Mouse (Mus musculus) neural tube, embryonic 15.5 days (tissue): ENCODE measurements around the gene Hsd3b2. TPM values are rescaled to one million over a fixed set of nuclear protein-coding genes. Genes with fewer than 3 reads are reported as not detected.
"Not testable (repeated sequence)": the region's sequence is repeated elsewhere in the genome, so short reads cannot be mapped to it uniquely, and the experiment has no call there.

ENCODE experiments used
- ATAC-seq: fragments of 200-750 bp; cut with Nextera tagmentation; 2 replicates; pipeline ENCODE4 v1.8.0; 2017; ENCODE audit warnings: mild to moderate bottlenecking, moderate TSS enrichment, moderate library complexity; ENCODE audit not compliant: low FRiP score
- H3K27ac ChIP-seq: fragments of 300-500 bp; sonication (generic); replicated peaks from 2 replicates; pipeline ENCODE4 v1.5.1; 2015; ENCODE audit warnings: mild to moderate bottlenecking, inconsistent platforms
- H3K27me3 ChIP-seq: fragments of 300-500 bp; sonication (generic); replicated peaks from 2 replicates; pipeline ENCODE4 v1.6.1; 2015; ENCODE audit warnings: inconsistent platforms
- H3K36me3 ChIP-seq: fragments of 300-500 bp; sonication (generic); 2 replicates; pipeline ENCODE4 v1.6.1; 2015; ENCODE audit warnings: inconsistent platforms
- H3K4me1 ChIP-seq: fragments of 300-500 bp; sonication (generic); 2 replicates; pipeline ENCODE4 v1.6.1; 2015; ENCODE audit warnings: inconsistent platforms
- H3K4me2 ChIP-seq: fragments of 300-500 bp; sonication (generic); 2 replicates; pipeline ENCODE4 v1.6.1; 2015; ENCODE audit warnings: inconsistent platforms, mild to moderate bottlenecking, moderate library complexity
- H3K4me3 ChIP-seq: fragments of 300-500 bp; sonication (generic); replicated peaks from 2 replicates; pipeline ENCODE4 v1.5.1; 2015; ENCODE audit warnings: mild to moderate bottlenecking, inconsistent platforms
- H3K9ac ChIP-seq: fragments of 300-500 bp; sonication (generic); replicated peaks from 2 replicates; pipeline ENCODE4 v1.6.1; 2015; ENCODE audit warnings: mild to moderate bottlenecking, inconsistent platforms
- H3K9me3 ChIP-seq: fragments of 300-500 bp; sonication (generic); replicated peaks from 2 replicates; pipeline ENCODE4 v1.6.1; 2016; ENCODE audit warnings: inconsistent platforms
- WGBS: fragments of 180-500 bp; shearing (Covaris S2); methylation state at CpG from one replicate; pipeline ENCODE4 v1.1.7; 2015; ENCODE audit warnings: mixed read lengths; 5-methylcytosine and 5-hydroxymethylcytosine counted together
- polyA plus RNA-seq: library from polyadenylated mRNA; unstranded; fragments of >200 nt; fragmentation: Nextera tagmentation; extraction: Ambion mirVana; gene quantifications from 2 replicates; pipeline ENCODE4 v1.2.1, GENCODE M21; 2015

Gene Hsd3b2
- 0.10 TPM in 1 of 2 replicates, not detected in the other for polyA plus RNA-seq

GRCm38 (mm10) chr3:98724376-98724775 lies at the start of gene Hsd3b2:
TSS of gene Hsd3b2 (minus strand) at chr3:98724543.
- 79% methylated on average over 1 of the region's 1 CpGs for WGBS
- no peaks in the 10 kb centered on the region for H3K36me3 ChIP-seq
- ATAC-seq, result no peak
- H3K4me1 ChIP-seq, result no peaks in the 10 kb centered on the region
- no peaks in the 10 kb centered on the region for H3K27me3 ChIP-seq
- no peak within 1 kb of the TSS for H3K9ac ChIP-seq
- no peaks in the 10 kb centered on the region for H3K9me3 ChIP-seq
- no peak within 1 kb of the TSS for H3K4me3 ChIP-seq
- no peak within 1 kb of the TSS for H3K4me2 ChIP-seq
- no peak within 1 kb of the TSS for H3K27ac ChIP-seq

DNA sequence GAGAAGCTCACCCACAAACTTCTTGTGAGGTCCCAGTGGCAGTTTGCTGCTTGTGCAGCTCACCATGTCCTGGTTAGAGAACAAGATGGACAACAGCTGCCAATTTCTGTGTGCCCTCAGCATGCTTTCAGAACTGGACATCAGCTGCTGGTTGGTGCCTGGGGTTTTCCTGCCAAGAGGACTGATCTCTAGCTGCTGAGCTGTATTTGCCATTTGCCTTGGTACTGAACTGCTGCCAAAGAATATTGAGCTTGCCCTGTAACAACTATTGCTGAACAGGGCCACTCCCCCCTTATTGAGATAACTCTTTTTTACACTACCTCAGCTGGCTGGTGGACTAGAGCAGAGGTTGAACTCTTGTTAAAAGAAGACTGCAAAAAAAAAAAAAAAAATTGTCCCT lies 39.8 kb upstream of the Hsd3b2 start:
- Histone ChIP-seq H3K4me3 (no peak overlapping the region), H3K4me2 (no peak overlapping the region), H3K27ac (no peak overlapping the region), H3K36me3 (no peaks in the 10 kb centered on the region), H3K9me3 (no peaks in the 10 kb centered on the region), H3K4me1 (no peaks in the 10 kb centered on the region), H3K27me3 (no peaks in the 10 kb centered on the region), H3K9ac (no peak overlapping the region)
- ATAC-seq, result no peak

GRCm38 (mm10) chr3:98756836-98757235 lies 32.5 kb upstream of the Hsd3b2 start:
- H3K36me3 ChIP-seq, result no peaks in the 10 kb centered on the region
- H3K27ac ChIP-seq, result no peak overlapping the region
- no peaks in the 10 kb centered on the region for H3K4me1 ChIP-seq
- H3K4me3 ChIP-seq, result no peak overlapping the region
- H3K9ac ChIP-seq, result no peak overlapping the region
- whole genome bisulfite sequencing, result 89% methylated on average over 3 of the region's 3 CpGs
- no peak for ATAC-seq
- H3K4me2 ChIP-seq, result no peak overlapping the region
- no peaks in the 10 kb centered on the region for H3K9me3 ChIP-seq
- no peaks in the 10 kb centered on the region for H3K27me3 ChIP-seq

GRCm38 (mm10) chr3:98752171-98752570 lies 27.8 kb upstream of the Hsd3b2 start:
- no peaks in the 10 kb centered on the region for H3K27me3 ChIP-seq
- no peaks in the 10 kb centered on the region for H3K36me3 ChIP-seq
- ATAC-seq, result no peak
- H3K9ac ChIP-seq, result no peak overlapping the region
- no peak overlapping the region for H3K4me3 ChIP-seq
- no peaks in the 10 kb centered on the region for H3K4me1 ChIP-seq
- H3K9me3 ChIP-seq, result no peaks in the 10 kb centered on the region
- 81% methylated on average over 2 of the region's 2 CpGs for WGBS
- no peak overlapping the region for H3K4me2 ChIP-seq
- no peak overlapping the region for H3K27ac ChIP-seq

DNA sequence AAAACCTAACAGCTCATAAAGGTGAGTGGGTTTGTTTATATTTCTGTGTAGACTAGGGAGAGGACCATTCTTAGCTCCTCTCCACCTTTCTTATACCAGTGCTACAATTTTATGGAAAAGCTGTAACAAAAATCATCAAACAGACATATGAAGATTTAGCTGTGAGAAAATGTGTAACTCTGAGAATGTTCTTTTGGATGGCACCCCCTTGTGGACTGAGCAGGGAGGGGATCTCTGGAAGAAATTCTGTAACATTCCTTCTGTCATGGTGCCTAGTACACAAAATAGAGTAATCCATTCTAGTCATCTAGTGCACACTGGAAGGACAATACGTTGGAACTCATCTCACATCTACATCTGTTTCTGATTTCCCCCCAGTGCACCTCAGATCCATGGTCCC lies 16.7 kb upstream of the Hsd3b2 start:
- not testable (repeated sequence) for H3K4me1 ChIP-seq, H3K36me3 ChIP-seq, H3K4me2 ChIP-seq, H3K27me3 ChIP-seq, H3K9me3 ChIP-seq, H3K27ac ChIP-seq, ATAC-seq, H3K9ac ChIP-seq, H3K4me3 ChIP-seq
- WGBS, result 64% methylated on average over 1 of the region's 1 CpGs

DNA sequence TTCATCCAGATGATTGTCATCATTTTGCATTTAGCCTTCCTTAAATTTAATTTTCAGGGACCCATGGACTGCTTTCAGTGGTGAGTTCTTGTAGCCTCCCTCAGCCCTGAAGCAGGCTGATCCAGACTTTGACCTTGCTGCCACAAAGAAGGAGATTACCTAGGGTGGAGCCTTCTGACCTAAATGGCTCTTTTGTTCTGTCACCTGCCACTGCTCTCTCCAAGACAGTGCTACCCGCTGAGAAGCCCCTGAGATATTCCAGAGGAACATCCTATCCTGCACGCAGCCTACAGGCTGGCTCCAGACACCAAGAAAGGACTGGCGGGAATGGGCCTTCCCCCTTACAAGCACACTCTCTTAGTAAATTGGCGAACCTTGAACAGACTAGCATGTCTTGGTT lies 10.0 kb upstream of the Hsd3b2 start:
- Histone ChIP-seq H3K36me3 (no peaks in the 10 kb centered on the region), H3K27me3 (no peaks in the 10 kb centered on the region), H3K4me1 (no peaks in the 10 kb centered on the region), H3K9me3 (no peaks in the 10 kb centered on the region), H3K27ac (no peak overlapping the region), H3K4me2 (no peak overlapping the region), H3K9ac (no peak overlapping the region), H3K4me3 (no peak overlapping the region)
- ATAC-seq, result no peak
- 58% methylated on average over 4 of the region's 4 CpGs for WGBS

GRCm38 (mm10) chr3:98733724-98734123 lies 9.4 kb upstream of the Hsd3b2 start:
- Histone ChIP-seq H3K4me3 (no peak overlapping the region), H3K9ac (no peak overlapping the region), H3K4me1 (no peaks in the 10 kb centered on the region), H3K9me3 (no peaks in the 10 kb centered on the region), H3K27ac (no peak overlapping the region), H3K27me3 (no peaks in the 10 kb centered on the region), H3K36me3 (no peaks in the 10 kb centered on the region), H3K4me2 (no peak overlapping the region)
- 92% methylated on average over 2 of the region's 2 CpGs for WGBS
- no peak for ATAC-seq

GRCm38 (mm10) chr3:98726281-98726680 lies 1.9 kb upstream of the Hsd3b2 start:
- WGBS, result 85% methylated on average over 2 of the region's 2 CpGs

DNA sequence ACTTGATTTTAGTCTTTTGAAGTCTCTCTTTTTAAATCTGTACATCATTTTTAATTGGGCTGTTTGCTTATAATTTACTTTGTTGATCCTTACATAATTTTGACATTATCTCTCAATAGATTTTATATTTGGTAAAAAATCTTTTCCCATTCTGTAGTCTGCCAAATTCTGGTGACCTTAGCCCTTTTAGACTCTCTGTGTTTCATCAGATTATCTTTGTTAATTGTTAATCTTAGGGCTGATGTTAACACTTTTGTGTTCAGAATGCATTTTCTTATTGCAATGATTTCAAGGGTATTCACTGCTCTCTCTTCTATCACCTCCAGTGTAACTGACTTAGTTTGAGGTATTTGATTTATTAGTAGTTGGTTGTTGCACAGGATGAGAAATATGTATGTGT lies 3.6 kb downstream of the Hsd3b2 start:
- no peak overlapping the region for H3K27ac ChIP-seq

More at GRCm38 (mm10) chr3:98726281-98726680, 1.9 kb upstream of the Hsd3b2 start:
- H3K9ac ChIP-seq, result no peak overlapping the region
- H3K4me3 ChIP-seq, result no peak overlapping the region
- H3K27ac ChIP-seq, result no peak overlapping the region
- H3K9me3 ChIP-seq, result no peaks in the 10 kb centered on the region
- no peaks in the 10 kb centered on the region for H3K27me3 ChIP-seq
- no peaks in the 10 kb centered on the region for H3K4me1 ChIP-seq
- no peaks in the 10 kb centered on the region for H3K36me3 ChIP-seq
- no peak for ATAC-seq
- H3K4me2 ChIP-seq, result no peak overlapping the region

DNA sequence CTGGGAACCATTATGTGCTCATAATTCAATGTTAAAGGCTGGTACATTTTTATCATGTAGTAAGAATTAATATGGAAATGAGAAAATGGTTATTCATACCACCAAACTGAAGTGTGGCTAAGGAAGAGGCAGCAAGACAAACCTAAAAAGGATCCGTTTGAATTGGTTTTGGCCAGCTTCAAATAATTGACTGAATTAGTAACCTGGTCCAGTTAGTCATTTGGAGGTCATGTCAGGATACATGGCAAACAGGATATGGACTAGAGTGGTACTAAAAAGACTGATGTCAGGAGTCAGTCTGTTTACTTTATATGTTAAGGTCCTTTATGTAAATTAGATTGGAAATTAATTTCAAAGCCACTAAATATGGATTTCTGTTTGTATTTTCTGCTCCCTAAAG lies 41.9 kb downstream of the Hsd3b2 start:
- Histone ChIP-seq H3K4me1 (no peaks in the 10 kb centered on the region), H3K36me3 (no peaks in the 10 kb centered on the region), H3K9me3 (no peaks in the 10 kb centered on the region), H3K9ac (no peak overlapping the region), H3K4me2 (no peak overlapping the region), H3K27ac (no peak overlapping the region), H3K4me3 (no peak overlapping the region), H3K27me3 (no peaks in the 10 kb centered on the region)
- ATAC-seq, result no peak
- 82% methylated on average over 1 of the region's 1 CpGs for WGBS

More for the DNA sequence above, 3.6 kb downstream of the Hsd3b2 start:
- Histone ChIP-seq H3K4me2 (no peak overlapping the region), H3K36me3 (no peaks in the 10 kb centered on the region), H3K27me3 (no peaks in the 10 kb centered on the region), H3K9ac (no peak overlapping the region), H3K4me3 (no peak overlapping the region), H3K4me1 (no peaks in the 10 kb centered on the region), H3K9me3 (no peaks in the 10 kb centered on the region)
- ATAC-seq, result no peak

- no peak for ATAC-seq
- Histone ChIP-seq H3K9me3 (no peaks in the 10 kb centered on the region), H3K4me2 (no peak overlapping the region), H3K4me1 (no peaks in the 10 kb centered on the region), H3K27me3 (no peaks in the 10 kb centered on the region), H3K9ac (no peak overlapping the region), H3K4me3 (no peak overlapping the region), H3K27ac (no peak overlapping the region), H3K36me3 (no peaks in the 10 kb centered on the region)
Observed at GRCm38 (mm10) chr3:98680786-98681185, 43.6 kb downstream of the Hsd3b2 start.
